Mouse (Mus musculus): ENCODE measurements around the gene Adamts9. TPM values are rescaled to one million over a fixed set of nuclear protein-coding genes. Genes with fewer than 3 reads are reported as not detected.
A peak's percentile ranks its signal among the peaks of the same experiment; 100 is the strongest.

Adamts9 gene
- 17.6 and 22.8 TPM in 2 replicates for polyA plus RNA-seq (2015; fragmentation: Nextera tagmentation; extraction: Ambion mirVana)

DNA sequence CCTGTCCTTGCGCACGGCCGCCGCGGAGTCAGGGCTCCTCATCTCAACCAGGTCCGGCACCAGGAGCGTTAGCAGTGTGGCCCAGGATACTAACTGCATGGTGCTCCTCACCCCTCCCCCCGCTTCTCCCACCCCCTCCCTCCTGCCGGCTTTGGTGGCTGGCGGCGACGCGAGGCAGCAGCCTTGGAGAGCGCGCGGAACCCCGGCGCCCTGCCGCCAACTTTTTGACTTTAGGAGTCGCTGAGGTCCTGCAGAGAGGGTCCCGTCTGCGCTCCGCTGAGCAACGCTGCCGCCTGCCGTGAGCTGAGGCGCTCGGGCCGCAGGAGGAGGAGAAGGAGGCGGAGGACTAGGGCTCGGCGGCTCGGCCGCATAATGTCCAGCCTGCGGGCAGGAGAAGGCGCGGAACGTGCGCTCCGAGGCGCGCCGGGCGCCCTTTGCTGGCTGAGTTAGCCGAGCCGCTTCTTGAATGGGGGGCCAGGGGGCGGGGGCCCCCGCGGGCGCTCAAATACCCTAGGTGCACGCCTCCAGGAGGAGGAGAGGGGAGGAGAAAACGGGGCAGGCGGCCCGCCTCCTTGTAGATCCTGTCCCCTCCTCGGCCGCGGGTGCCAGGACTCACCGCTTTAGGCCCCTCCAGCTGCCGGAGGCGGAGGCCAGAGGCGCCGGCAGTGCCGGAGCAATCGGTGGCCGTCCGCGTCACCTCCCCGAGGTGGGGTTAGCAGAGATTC, at the start of gene Adamts9:
TSS of gene Adamts9 (minus strand) at position 436 of the 725 bp plus-strand sequence.
- Histone ChIP-seq H3K27me3 (ENCODE audit: control insufficient read depth, insufficient read depth, low read length) (peaks cover 6% of the 10 kb centered on the region; the same call in 1 of the 2 replicates), H3K9ac (ENCODE audit: low read length) (peak within 1 kb of the TSS; percentile 82), H3K27ac (ENCODE audit: low read length) (peak within 1 kb of the TSS; percentile 91), H3K4me2 (ENCODE audit: low read depth, low read length) (peak within 1 kb of the TSS; percentile 74), H3K4me1 (ENCODE audit: control insufficient read depth, insufficient read depth, low read length) (peaks cover 12% of the 10 kb centered on the region), H3K4me3 (replicated peaks; ENCODE audit: low read length) (peak within 1 kb of the TSS; percentile 70), H3K36me3 (ENCODE audit: control insufficient read depth, insufficient read depth, low read length) (no peaks in the 10 kb centered on the region), H3K9me3 (replicated peaks; ENCODE audit: control insufficient read depth, low read length) (no peaks in the 10 kb centered on the region)
- under 1% methylated on average over 67 of the region's 68 CpGs for WGBS
- peak; percentile 88 for ATAC-seq (ENCODE audit: insufficient read depth, low FRiP score)

GRCm38 (mm10) chr6:92991616-92992015, 48.3 kb upstream of the Adamts9 start:
- ATAC-seq (ENCODE audit: insufficient read depth, low FRiP score) = no peak

GRCm38 (mm10) chr6:92988620-92988998, 45.3 kb upstream of the Adamts9 start:
- Histone ChIP-seq H3K4me1 (ENCODE audit: control insufficient read depth, insufficient read depth, low read length) (no peaks in the 10 kb centered on the region), H3K4me3 (replicated peaks; ENCODE audit: low read length) (no peak overlapping the region), H3K4me2 (ENCODE audit: low read depth, low read length) (no peak overlapping the region), H3K36me3 (ENCODE audit: control insufficient read depth, insufficient read depth, low read length) (no peaks in the 10 kb centered on the region), H3K9me3 (replicated peaks; ENCODE audit: control insufficient read depth, low read length) (no peaks in the 10 kb centered on the region), H3K27me3 (ENCODE audit: control insufficient read depth, insufficient read depth, low read length) (no peaks in the 10 kb centered on the region), H3K27ac (ENCODE audit: low read length) (no peak overlapping the region), H3K9ac (ENCODE audit: low read length) (no peak overlapping the region)
- 80% methylated on average over 10 of the region's 10 CpGs for whole genome bisulfite sequencing
- ATAC-seq (ENCODE audit: insufficient read depth, low FRiP score) = no peak

More at GRCm38 (mm10) chr6:92991616-92992015, 48.3 kb upstream of the Adamts9 start:
- Histone ChIP-seq H3K27me3 (ENCODE audit: control insufficient read depth, insufficient read depth, low read length) (no peaks in the 10 kb centered on the region), H3K4me2 (ENCODE audit: low read depth, low read length) (no peak overlapping the region), H3K9ac (ENCODE audit: low read length) (no peak overlapping the region), H3K4me3 (replicated peaks; ENCODE audit: low read length) (no peak overlapping the region), H3K4me1 (ENCODE audit: control insufficient read depth, insufficient read depth, low read length) (no peaks in the 10 kb centered on the region), H3K9me3 (replicated peaks; ENCODE audit: control insufficient read depth, low read length) (no peaks in the 10 kb centered on the region), H3K36me3 (ENCODE audit: control insufficient read depth, insufficient read depth, low read length) (no peaks in the 10 kb centered on the region), H3K27ac (ENCODE audit: low read length) (no peak overlapping the region)
- WGBS = 22% methylated on average over 1 of the region's 1 CpGs

- no peaks in the 10 kb centered on the region for H3K4me1 ChIP-seq (ENCODE audit: control insufficient read depth, insufficient read depth, low read length)
- H3K4me2 ChIP-seq (ENCODE audit: low read depth, low read length) = no peak overlapping the region
- 74% methylated on average over 14 of the region's 14 CpGs for WGBS
- no peak overlapping the region for H3K27ac ChIP-seq (ENCODE audit: low read length)
- H3K36me3 ChIP-seq (ENCODE audit: control insufficient read depth, insufficient read depth, low read length) = no peaks in the 10 kb centered on the region
- ATAC-seq (ENCODE audit: insufficient read depth, low FRiP score) = no peak; the same call in 1 of the 2 replicates
- H3K9ac ChIP-seq (ENCODE audit: low read length) = no peak overlapping the region
- no peaks in the 10 kb centered on the region for H3K9me3 ChIP-seq (replicated peaks; ENCODE audit: control insufficient read depth, low read length)
- no peak overlapping the region for H3K4me3 ChIP-seq (replicated peaks; ENCODE audit: low read length)
- no peaks in the 10 kb centered on the region for H3K27me3 ChIP-seq (ENCODE audit: control insufficient read depth, insufficient read depth, low read length)
These were observed 44.7 kb upstream of the Adamts9 start for GRCm38 (mm10) chr6:92987846-92988619.

DNA sequence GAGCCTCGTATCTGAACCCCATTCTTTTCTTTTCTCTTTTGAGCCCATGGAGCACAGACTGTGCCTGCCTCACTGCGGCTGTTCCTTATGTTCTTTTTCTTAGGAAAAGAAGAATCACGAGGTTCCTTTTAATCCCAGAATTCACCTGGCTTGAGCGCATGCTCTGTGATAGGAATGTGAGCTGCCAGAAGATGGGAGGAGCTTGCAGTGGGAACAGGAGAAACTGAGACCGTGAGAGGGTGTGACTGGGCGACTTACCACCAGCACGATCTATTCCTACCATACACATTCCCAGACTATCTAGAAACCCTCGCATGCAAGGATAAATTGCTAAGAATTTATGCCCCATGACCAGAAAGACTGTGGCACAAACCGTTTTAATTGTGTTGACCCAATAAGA, 44.1 kb upstream of the Adamts9 start:
- Histone ChIP-seq H3K4me2 (ENCODE audit: low read depth, low read length) (no peak overlapping the region), H3K36me3 (ENCODE audit: control insufficient read depth, insufficient read depth, low read length) (no peaks in the 10 kb centered on the region), H3K27me3 (ENCODE audit: control insufficient read depth, insufficient read depth, low read length) (no peaks in the 10 kb centered on the region), H3K4me3 (replicated peaks; ENCODE audit: low read length) (no peak overlapping the region), H3K27ac (ENCODE audit: low read length) (no peak overlapping the region), H3K4me1 (ENCODE audit: control insufficient read depth, insufficient read depth, low read length) (no peaks in the 10 kb centered on the region), H3K9me3 (replicated peaks; ENCODE audit: control insufficient read depth, low read length) (no peaks in the 10 kb centered on the region), H3K9ac (ENCODE audit: low read length) (no peak overlapping the region)
- ATAC-seq (ENCODE audit: insufficient read depth, low FRiP score) = no peak
- 85% methylated on average over 9 of the region's 9 CpGs for WGBS

DNA sequence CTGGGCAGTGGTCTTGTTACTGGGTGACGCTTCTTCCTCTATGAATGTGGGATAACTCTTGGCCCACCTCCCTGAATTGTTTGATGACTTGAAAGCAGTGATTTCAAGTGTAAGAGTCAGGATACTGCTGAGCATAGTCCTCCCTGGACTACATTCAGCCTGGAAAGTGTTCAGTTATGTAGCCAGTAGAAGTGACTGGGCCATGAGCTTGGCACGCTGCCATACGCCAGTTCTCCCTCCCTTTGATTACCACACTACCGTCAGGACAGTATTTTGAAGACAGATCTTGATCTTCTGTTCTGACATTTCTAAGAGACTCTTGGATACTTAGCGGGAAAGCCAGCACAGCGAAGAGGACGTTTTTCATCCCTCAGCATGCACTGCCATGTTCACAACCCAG, 40.1 kb upstream of the Adamts9 start:
- H3K4me3 ChIP-seq (replicated peaks; ENCODE audit: low read length) = no peak overlapping the region
- H3K4me1 ChIP-seq (ENCODE audit: control insufficient read depth, insufficient read depth, low read length) = no peaks in the 10 kb centered on the region
- no peaks in the 10 kb centered on the region for H3K9me3 ChIP-seq (replicated peaks; ENCODE audit: control insufficient read depth, low read length)
- H3K4me2 ChIP-seq (ENCODE audit: low read depth, low read length) = no peak overlapping the region
- no peak for ATAC-seq (ENCODE audit: insufficient read depth, low FRiP score)
- no peaks in the 10 kb centered on the region for H3K27me3 ChIP-seq (ENCODE audit: control insufficient read depth, insufficient read depth, low read length)
- 65% methylated on average over 7 of the region's 7 CpGs for WGBS
- no peak overlapping the region for H3K9ac ChIP-seq (ENCODE audit: low read length)
- H3K36me3 ChIP-seq (ENCODE audit: control insufficient read depth, insufficient read depth, low read length) = no peaks in the 10 kb centered on the region
- no peak overlapping the region for H3K27ac ChIP-seq (ENCODE audit: low read length)

- H3K36me3 ChIP-seq (ENCODE audit: control insufficient read depth, insufficient read depth, low read length) = no peaks in the 10 kb centered on the region
- no peak overlapping the region for H3K4me2 ChIP-seq (ENCODE audit: low read depth, low read length)
- H3K4me1 ChIP-seq (ENCODE audit: control insufficient read depth, insufficient read depth, low read length) = no peaks in the 10 kb centered on the region
- ATAC-seq (ENCODE audit: insufficient read depth, low FRiP score) = no peak
- 80% methylated on average over 7 of the region's 7 CpGs for WGBS
- no peaks in the 10 kb centered on the region for H3K27me3 ChIP-seq (ENCODE audit: control insufficient read depth, insufficient read depth, low read length)
- no peak overlapping the region for H3K9ac ChIP-seq (ENCODE audit: low read length)
- H3K9me3 ChIP-seq (replicated peaks; ENCODE audit: control insufficient read depth, low read length) = no peaks in the 10 kb centered on the region
- no peak overlapping the region for H3K4me3 ChIP-seq (replicated peaks; ENCODE audit: low read length)
- no peak overlapping the region for H3K27ac ChIP-seq (ENCODE audit: low read length)
These were observed 38.3 kb upstream of the Adamts9 start for GRCm38 (mm10) chr6:92981451-92982186.

DNA sequence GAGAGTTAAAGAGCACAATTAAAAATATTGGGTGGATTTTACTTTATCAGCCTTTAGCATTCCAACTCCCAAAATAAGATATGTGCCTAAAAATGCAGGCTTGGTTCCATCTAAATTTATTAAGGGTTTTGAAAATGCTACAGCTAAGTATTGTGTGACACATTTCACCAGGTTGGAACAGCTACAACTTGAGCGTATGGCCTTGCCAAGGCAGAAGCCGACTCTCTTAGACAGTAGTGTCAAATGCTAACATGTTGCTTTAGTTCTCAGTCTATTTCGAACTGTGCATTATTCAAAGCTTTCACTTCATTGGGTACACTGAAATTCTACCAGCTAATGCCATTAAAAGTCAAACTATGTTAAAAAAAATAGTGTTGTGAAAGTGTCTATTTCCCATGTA, 30.0 kb upstream of the Adamts9 start:
- H3K4me2 ChIP-seq (ENCODE audit: low read depth, low read length) = no peak overlapping the region
- H3K27me3 ChIP-seq (ENCODE audit: control insufficient read depth, insufficient read depth, low read length) = no peaks in the 10 kb centered on the region
- 81% methylated on average over 3 of the region's 3 CpGs for WGBS
- no peaks in the 10 kb centered on the region for H3K36me3 ChIP-seq (ENCODE audit: control insufficient read depth, insufficient read depth, low read length)
- no peak overlapping the region for H3K4me3 ChIP-seq (replicated peaks; ENCODE audit: low read length)
- H3K9me3 ChIP-seq (replicated peaks; ENCODE audit: control insufficient read depth, low read length) = no peaks in the 10 kb centered on the region
- H3K27ac ChIP-seq (ENCODE audit: low read length) = no peak overlapping the region
- no peak for ATAC-seq (ENCODE audit: insufficient read depth, low FRiP score)
- no peak overlapping the region for H3K9ac ChIP-seq (ENCODE audit: low read length)
- H3K4me1 ChIP-seq (ENCODE audit: control insufficient read depth, insufficient read depth, low read length) = peaks cover 6% of the 10 kb centered on the region; the same call in 1 of the 2 replicates

DNA sequence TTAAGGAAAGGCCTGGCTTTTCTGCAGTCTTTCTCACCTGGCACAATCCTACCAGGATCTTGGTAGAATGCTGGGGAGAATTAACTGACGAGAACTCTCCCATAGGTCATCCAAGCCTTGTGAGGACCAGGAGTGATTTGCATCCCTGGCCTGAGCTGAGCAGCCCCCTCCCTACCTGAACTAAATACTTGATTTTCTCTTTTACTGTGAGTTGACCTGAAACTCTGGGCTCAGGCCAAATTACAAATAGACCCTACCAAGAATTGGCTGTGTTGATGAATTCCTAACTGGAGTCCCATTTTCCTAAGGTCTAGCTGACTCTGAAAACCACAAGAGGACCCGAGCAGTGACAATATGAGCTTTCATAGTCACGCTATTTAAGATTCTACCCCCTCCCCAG, 25.4 kb upstream of the Adamts9 start:
- H3K4me3 ChIP-seq (replicated peaks; ENCODE audit: low read length) = no peak overlapping the region
- H3K4me1 ChIP-seq (ENCODE audit: control insufficient read depth, insufficient read depth, low read length) = peaks cover 6% of the 10 kb centered on the region; the same call in 1 of the 2 replicates
- H3K27me3 ChIP-seq (ENCODE audit: control insufficient read depth, insufficient read depth, low read length) = no peaks in the 10 kb centered on the region
- no peaks in the 10 kb centered on the region for H3K36me3 ChIP-seq (ENCODE audit: control insufficient read depth, insufficient read depth, low read length)
- no peak overlapping the region for H3K27ac ChIP-seq (ENCODE audit: low read length)
- no peak for ATAC-seq (ENCODE audit: insufficient read depth, low FRiP score)
- no peaks in the 10 kb centered on the region for H3K9me3 ChIP-seq (replicated peaks; ENCODE audit: control insufficient read depth, low read length)
- 56% methylated on average over 3 of the region's 3 CpGs for WGBS
- no peak overlapping the region for H3K4me2 ChIP-seq (ENCODE audit: low read depth, low read length)
- H3K9ac ChIP-seq (ENCODE audit: low read length) = no peak overlapping the region

Measured in stomach, embryonic 16.5 days (tissue).